Mouse (Mus musculus) hindbrain, embryonic 14.5 days (tissue): ENCODE measurements at regions not wholly inside any gene's neighbourhood (a gene's known extent, or its start where the extent isn't known, plus 50 kb on each side); places are given as distances from the start of the nearest gene placed in this dataset.
"Not testable (repeated sequence)": the region's sequence is repeated elsewhere in the genome, so short reads cannot be mapped to it uniquely, and the experiment has no call there.

Experiments
- ATAC-seq: fragments of 200-750 bp; cut with Nextera tagmentation; 2 replicates; pipeline ENCODE4 v1.8.0; 2017; ENCODE audit warnings: moderate number of reproducible peaks, mild to moderate bottlenecking, moderate TSS enrichment, moderate library complexity; ENCODE audit not compliant: low FRiP score
- DNase-seq: peaks from one replicate; pipeline ENCODE4 v3.0.0-alpha.2; 2015; ENCODE audit warnings: low spot score
- H3K27ac ChIP-seq: fragments of 300-500 bp; sonication (generic); 2 replicates; pipeline ENCODE4 v1.5.1; 2014; ENCODE audit warnings: mild to moderate bottlenecking, moderate library complexity
- H3K27me3 ChIP-seq: fragments of 300-500 bp; sonication (generic); 2 replicates; pipeline ENCODE4 v1.6.1; 2014; ENCODE audit warnings: mild to moderate bottlenecking, low read length, mixed read lengths; ENCODE audit not compliant: control insufficient read depth, insufficient read depth
- H3K36me3 ChIP-seq: fragments of 300-500 bp; sonication (generic); replicated peaks from 2 replicates; pipeline ENCODE4 v1.6.1; 2014; ENCODE audit not compliant: control insufficient read depth, insufficient read depth
- H3K4me1 ChIP-seq: fragments of 300-500 bp; sonication (generic); replicated peaks from 2 replicates; pipeline ENCODE4 v1.6.1; 2014; ENCODE audit warnings: antibody characterized with exemption, low read length, mixed read lengths; ENCODE audit not compliant: control insufficient read depth, insufficient read depth
- H3K4me2 ChIP-seq: fragments of 300-500 bp; sonication (generic); replicated peaks from 2 replicates; pipeline ENCODE4 v1.6.1; 2014; ENCODE audit warnings: mild to moderate bottlenecking, moderate library complexity
- H3K4me3 ChIP-seq: fragments of 300-500 bp; sonication (generic); replicated peaks from 2 replicates; pipeline ENCODE4 v1.5.1; 2014; ENCODE audit warnings: mild to moderate bottlenecking, low read length
- H3K9ac ChIP-seq: fragments of 300-500 bp; sonication (generic); 2 replicates; pipeline ENCODE4 v1.6.1; 2014
- H3K9me3 ChIP-seq: fragments of 300-500 bp; sonication (generic); 2 replicates; pipeline ENCODE4 v1.6.1; 2016; ENCODE audit warnings: low read length; ENCODE audit not compliant: control insufficient read depth
- WGBS: fragments of 180-500 bp; shearing (Covaris S2); extraction: QIAGEN DNeasy Blood & Tissue Kit; methylation state at CpG from one replicate; pipeline ENCODE4 v1.1.7; 2014; 5-methylcytosine and 5-hydroxymethylcytosine counted together

- Histone ChIP-seq H3K4me1 (no peaks in the 10 kb centered on the region), H3K27ac (no peak overlapping the region), H3K36me3 (no peaks in the 10 kb centered on the region), H3K9me3 (no peaks in the 10 kb centered on the region), H3K27me3 (no peaks in the 10 kb centered on the region), H3K4me3 (no peak overlapping the region), H3K9ac (no peak overlapping the region), H3K4me2 (no peak overlapping the region)
- ATAC-seq (no peak), DNase-seq (no peak)
- WGBS = 88% methylated on average over 2 of the region's 2 CpGs
Observed at GRCm38 (mm10) chr1:83848414-83848813, 440.4 kb upstream of the Sphkap start.

GRCm38 (mm10) chr1:83847992-83848391, 440.0 kb upstream of the Sphkap start:
- H3K4me3 ChIP-seq = no peak overlapping the region
- H3K9me3 ChIP-seq = no peaks in the 10 kb centered on the region

GRCm38 (mm10) chr1:83844827-83845379, 436.9 kb upstream of the Sphkap start:
- Histone ChIP-seq H3K9ac (no peak overlapping the region), H3K4me1 (no peaks in the 10 kb centered on the region), H3K4me2 (no peak overlapping the region), H3K27me3 (no peaks in the 10 kb centered on the region), H3K27ac (no peak overlapping the region), H3K36me3 (no peaks in the 10 kb centered on the region), H3K9me3 (no peaks in the 10 kb centered on the region), H3K4me3 (no peak overlapping the region)
- 38% methylated on average over 4 of the region's 4 CpGs for WGBS
- DNase-seq (no peak), ATAC-seq (0 out of 2 replicates have a peak, but pooled peaks have one; percentile 62)

More at GRCm38 (mm10) chr1:83847992-83848391, 440.0 kb upstream of the Sphkap start:
- H3K4me2 ChIP-seq = no peak overlapping the region
- no peak overlapping the region for H3K9ac ChIP-seq
- no peak overlapping the region for H3K27ac ChIP-seq
- H3K27me3 ChIP-seq = no peaks in the 10 kb centered on the region
- 75% methylated on average over 5 of the region's 5 CpGs for WGBS
- DNase-seq = no peak
- H3K4me1 ChIP-seq = no peaks in the 10 kb centered on the region
- H3K36me3 ChIP-seq = no peaks in the 10 kb centered on the region
- ATAC-seq = no peak

- Histone ChIP-seq H3K4me3 (no peak overlapping the region), H3K9me3 (no peaks in the 10 kb centered on the region), H3K9ac (no peak overlapping the region), H3K4me1 (0 out of 2 replicates have a peak, but pooled peaks cover 4% of the 10 kb centered on the region), H3K27me3 (no peaks in the 10 kb centered on the region), H3K36me3 (no peaks in the 10 kb centered on the region), H3K4me2 (no peak overlapping the region), H3K27ac (no peak overlapping the region)
- ATAC-seq (no peak), DNase-seq (no peak)
- 87% methylated on average over 6 of the region's 6 CpGs for WGBS
Observed at GRCm38 (mm10) chr1:83835965-83836364, 428.0 kb upstream of the Sphkap start.

- 0 out of 2 replicates have a peak, but pooled peaks cover 11% of the 10 kb centered on the region for H3K4me1 ChIP-seq
- H3K27ac ChIP-seq = no peak overlapping the region; the same call in 1 of the 2 replicates
- DNase-seq (no peak), ATAC-seq (no peak)
- no peak overlapping the region for H3K4me3 ChIP-seq
- 91% methylated on average over 3 of the region's 3 CpGs for WGBS
- H3K4me2 ChIP-seq = no peak overlapping the region
- H3K27me3 ChIP-seq = no peaks in the 10 kb centered on the region
- H3K9me3 ChIP-seq = no peaks in the 10 kb centered on the region
- H3K36me3 ChIP-seq = no peaks in the 10 kb centered on the region
- no peak overlapping the region for H3K9ac ChIP-seq
Observed at GRCm38 (mm10) chr1:83832946-83833345, 424.9 kb upstream of the Sphkap start.

- peak overlapping the region; percentile 51; the same call in 1 of the 2 replicates for H3K27ac ChIP-seq
- H3K36me3 ChIP-seq = no peaks in the 10 kb centered on the region
- no peak overlapping the region for H3K4me2 ChIP-seq
- H3K9ac ChIP-seq = no peak overlapping the region
- no peak for DNase-seq
- H3K4me3 ChIP-seq = no peak overlapping the region
- no peak; the same call in 1 of the 2 replicates for ATAC-seq
- WGBS = 43% methylated on average over 3 of the region's 3 CpGs
- H3K4me1 ChIP-seq = 0 out of 2 replicates have a peak, but pooled peaks cover 11% of the 10 kb centered on the region
- H3K9me3 ChIP-seq = no peaks in the 10 kb centered on the region
- no peaks in the 10 kb centered on the region for H3K27me3 ChIP-seq
Observed at GRCm38 (mm10) chr1:83831900-83832535, 424.0 kb upstream of the Sphkap start.

DNA sequence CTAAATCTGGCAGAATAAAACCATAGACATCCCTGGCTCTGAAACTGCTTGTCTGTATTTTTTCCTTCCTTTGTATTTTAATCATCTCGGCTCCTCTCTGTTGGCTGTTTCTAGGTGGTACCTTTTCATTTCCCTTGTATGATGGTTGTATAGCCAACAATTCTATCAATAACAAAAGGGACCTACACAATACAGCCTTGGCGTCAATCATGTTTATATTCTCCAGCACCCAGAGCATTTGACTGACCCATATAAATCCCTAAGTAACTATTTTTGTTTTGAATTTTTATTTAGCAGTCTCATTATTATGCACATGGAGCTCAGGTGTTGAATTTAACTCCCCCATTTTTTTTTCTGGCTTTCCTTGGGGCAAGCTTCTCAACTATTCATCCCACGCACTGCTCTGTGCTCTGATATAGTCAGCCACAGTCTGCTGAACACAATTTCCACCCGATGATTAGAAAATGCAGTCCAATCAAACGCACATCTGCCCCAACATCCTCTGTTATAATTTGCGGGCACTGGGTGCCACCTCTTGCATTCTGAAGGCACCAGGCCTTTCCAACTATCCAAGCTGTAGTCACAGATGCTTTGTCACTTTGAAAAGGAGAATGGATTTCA, 422.1 kb upstream of the Sphkap start:
- peak overlapping the region; percentile 71 for H3K27ac ChIP-seq
- no peaks in the 10 kb centered on the region for H3K9me3 ChIP-seq
- WGBS = 46% methylated on average over 6 of the region's 6 CpGs
- H3K9ac ChIP-seq = no peak overlapping the region
- no peak overlapping the region for H3K4me3 ChIP-seq
- H3K4me2 ChIP-seq = no peak overlapping the region
- DNase-seq = peak; percentile 30
- peak; percentile 59; the same call in 1 of the 2 replicates for ATAC-seq
- H3K27me3 ChIP-seq = no peaks in the 10 kb centered on the region
- no peaks in the 10 kb centered on the region for H3K36me3 ChIP-seq
- H3K4me1 ChIP-seq = 0 out of 2 replicates have a peak, but pooled peaks cover 6% of the 10 kb centered on the region

- not testable (repeated sequence) for DNase-seq, H3K36me3 ChIP-seq, H3K27ac ChIP-seq, ATAC-seq, H3K27me3 ChIP-seq, H3K9me3 ChIP-seq, H3K4me3 ChIP-seq, H3K4me2 ChIP-seq, H3K4me1 ChIP-seq, H3K9ac ChIP-seq
- WGBS = 39% methylated on average over 5 of the region's 6 CpGs
Observed at GRCm38 (mm10) chr1:83811162-83811561, 403.2 kb upstream of the Sphkap start.

GRCm38 (mm10) chr1:83808432-83808831, 400.4 kb upstream of the Sphkap start:
- 91% methylated on average over 6 of the region's 6 CpGs for WGBS

More at GRCm38 (mm10) chr1:83808432-83808831, 400.4 kb upstream of the Sphkap start:
- Histone ChIP-seq H3K9ac (no peak overlapping the region), H3K4me1 (no peaks in the 10 kb centered on the region), H3K9me3 (no peaks in the 10 kb centered on the region), H3K27me3 (no peaks in the 10 kb centered on the region), H3K36me3 (no peaks in the 10 kb centered on the region), H3K27ac (no peak overlapping the region), H3K4me3 (no peak overlapping the region), H3K4me2 (no peak overlapping the region)
- ATAC-seq (no peak), DNase-seq (no peak)
